Mouse (Mus musculus): ENCODE data around the gene Enpp5.

- TF ChIP-seq CTCF (conservative IDR thresholded peaks at IDR 0.05 in 1 of 2, IDR thresholded peaks at IDR 0.05 in 1 of 2; ENCODE audit: low read depth in 2 of 2, low read length in 2 of 2) (no peak), PAX5 (IDR thresholded peaks at IDR 0.05; ENCODE audit: low read length) (no peak), POLR2A (IDR thresholded peaks at IDR 0.05; ENCODE audit: low read depth, low read length) (no peak), CHD2 (IDR thresholded peaks at IDR 0.05; ENCODE audit: low read length) (no peak), MAZ (IDR thresholded peaks at IDR 0.05; ENCODE audit: low read depth, low read length) (no peak), USF1 (IDR thresholded peaks at IDR 0.05; ENCODE audit: low read depth, low read length) (no peak), EP300 (IDR thresholded peaks at IDR 0.05; ENCODE audit: low read length) (no peak), KAT2A (IDR thresholded peaks at IDR 0.05; ENCODE audit: insufficient replicate concordance, low read length) (no peak), GABPA (IDR thresholded peaks at IDR 0.05; ENCODE audit: insufficient replicate concordance, low read depth, low read length) (no peak), RAD21 (IDR thresholded peaks at IDR 0.05; ENCODE audit: low read depth, low read length) (no peak), TBP (conservative IDR thresholded peaks at IDR 0.05; ENCODE audit: low read depth, low read length) (no peak), HCFC1 (IDR thresholded peaks at IDR 0.05; ENCODE audit: low read depth, low read length) (no peak), POLR2AphosphoS2 (IDR thresholded peaks at IDR 0.05; ENCODE audit: low read depth, low read length) (no peak), UBTF (IDR thresholded peaks at IDR 0.05; ENCODE audit: low read depth, low read length) (no peak)
These were observed 9.6 kb downstream of the Enpp5 start for GRCm38 (mm10) chr17:44088226-44088625.
